Mouse (Mus musculus) stomach, embryonic 14.5 days (tissue): ENCODE measurements around the gene Frat2. TPM values are rescaled to one million over a fixed set of nuclear protein-coding genes. Genes with fewer than 3 reads are reported as not detected.
A peak's percentile ranks its signal among the peaks of the same experiment; 100 is the strongest.

Experiments
- ATAC-seq: fragments of 200-750 bp; cut with Nextera tagmentation; 2 replicates; pipeline ENCODE4 v1.8.0; 2017; ENCODE audit warnings: low read depth, moderate TSS enrichment; ENCODE audit not compliant: insufficient number of reproducible peaks, insufficient read depth, low FRiP score
- H3K27ac ChIP-seq: fragments of 300-500 bp; sonication (generic); 2 replicates; pipeline ENCODE4 v1.5.1; 2014; ENCODE audit warnings: mild to moderate bottlenecking, low read length, moderate library complexity, mixed read lengths
- H3K27me3 ChIP-seq: fragments of 300-500 bp; sonication (generic); 2 replicates; pipeline ENCODE4 v1.6.1; 2014; ENCODE audit warnings: low read length, control low read depth, mixed read lengths; ENCODE audit not compliant: control insufficient read depth, insufficient read depth
- H3K36me3 ChIP-seq: fragments of 300-500 bp; sonication (generic); 2 replicates; pipeline ENCODE4 v1.6.1; 2014; ENCODE audit warnings: mild to moderate bottlenecking, control low read depth, low read length, moderate library complexity, mixed read lengths; ENCODE audit not compliant: control insufficient read depth, insufficient read depth
- H3K4me1 ChIP-seq: fragments of 300-500 bp; sonication (generic); 2 replicates; pipeline ENCODE4 v1.6.1; 2014; ENCODE audit warnings: low read length, control low read depth, mixed read lengths; ENCODE audit not compliant: control insufficient read depth, insufficient read depth
- H3K4me2 ChIP-seq: fragments of 300-500 bp; sonication (generic); replicated peaks from 2 replicates; pipeline ENCODE4 v1.6.1; 2014; ENCODE audit warnings: low read depth, low read length, control low read depth
- H3K4me3 ChIP-seq: fragments of 300-500 bp; sonication (generic); 2 replicates; pipeline ENCODE4 v1.5.1; 2014; ENCODE audit warnings: low read depth, low read length, control low read depth
- H3K9ac ChIP-seq: fragments of 300-500 bp; sonication (generic); replicated peaks from 2 replicates; pipeline ENCODE4 v1.6.1; 2014; ENCODE audit warnings: low read depth, mild to moderate bottlenecking, control low read depth, low read length, moderate library complexity, mixed read lengths
- H3K9me3 ChIP-seq: fragments of 300-500 bp; sonication (generic); 2 replicates; pipeline ENCODE4 v1.6.1; 2016; ENCODE audit warnings: low read depth, low read length, control low read depth; ENCODE audit not compliant: control insufficient read depth
- WGBS: fragments of 180-500 bp; shearing (Covaris S2); extraction: QIAGEN DNeasy Blood & Tissue Kit; methylation state at CpG from one replicate; pipeline ENCODE4 v1.1.7; 2014; 5-methylcytosine and 5-hydroxymethylcytosine counted together
- polyA plus RNA-seq: library from polyadenylated mRNA; unstranded; fragments of >200 nt; fragmentation: Nextera tagmentation; extraction: Ambion mirVana; gene quantifications from 2 replicates; pipeline ENCODE4 v1.2.1, GENCODE M21; 2014

Gene Frat2
- polyA plus RNA-seq, 1 experiment from 2014 or later, result 3.5 TPM

DNA sequence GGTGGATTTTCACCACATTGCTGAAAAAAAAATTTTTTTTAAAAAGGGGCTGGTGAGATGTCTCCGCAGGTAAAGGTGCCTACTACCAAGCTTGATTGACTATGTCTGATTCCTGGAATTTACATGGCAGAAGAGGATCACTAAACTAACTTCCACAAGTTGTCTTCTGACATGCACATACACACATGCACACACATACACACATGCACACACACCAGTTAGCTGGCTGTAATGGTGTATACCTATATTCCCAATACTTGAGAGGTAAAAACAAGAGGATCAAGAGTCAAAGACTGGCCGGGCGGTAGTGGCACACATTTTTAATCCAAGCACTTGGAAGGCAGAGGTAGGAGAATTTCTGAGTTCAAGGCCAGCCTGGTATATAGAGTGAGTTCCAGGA is 8.2 kb downstream of the Frat2 start:
- Histone ChIP-seq H3K4me1 (no peaks in the 10 kb centered on the region), H3K36me3 (no peaks in the 10 kb centered on the region), H3K27ac (no peak overlapping the region), H3K9ac (no peak overlapping the region), H3K27me3 (no peaks in the 10 kb centered on the region), H3K9me3 (no peaks in the 10 kb centered on the region), H3K4me3 (no peak overlapping the region), H3K4me2 (no peak overlapping the region)
- WGBS, result 90% methylated on average over 3 of the region's 3 CpGs
- no peak for ATAC-seq

DNA sequence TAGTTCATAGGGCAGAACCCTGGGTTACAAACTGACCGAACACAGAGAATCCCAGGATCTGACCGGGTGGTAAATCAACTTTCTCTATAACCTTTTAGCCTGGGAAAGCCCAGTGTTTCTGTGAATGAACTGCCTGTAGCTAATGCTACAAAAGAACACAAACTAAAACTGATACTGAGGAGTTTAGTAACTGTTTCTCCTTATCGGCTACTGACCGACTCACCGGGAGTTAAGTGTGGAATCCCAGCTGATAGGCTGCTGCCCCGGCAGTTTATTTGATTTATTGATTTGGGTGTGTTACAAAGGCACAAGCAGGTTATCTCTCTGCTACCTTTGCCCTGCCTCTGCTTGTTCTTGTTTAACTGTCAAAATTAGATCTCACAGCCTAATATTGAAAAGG is 9.1 kb downstream of the Frat2 start:
- H3K27me3 ChIP-seq, result no peaks in the 10 kb centered on the region
- 0 out of 2 replicates have a peak overlapping the region, but pooled peaks have one; percentile 15 for H3K4me2 ChIP-seq
- ATAC-seq, result 0 out of 2 replicates have a peak, but pooled peaks have one; percentile 28
- H3K27ac ChIP-seq, result peak overlapping the region; percentile 61; the same call in 1 of the 2 replicates
- H3K4me1 ChIP-seq, result no peaks in the 10 kb centered on the region
- no peaks in the 10 kb centered on the region for H3K9me3 ChIP-seq
- H3K9ac ChIP-seq, result no peak overlapping the region
- H3K36me3 ChIP-seq, result no peaks in the 10 kb centered on the region
- no peak overlapping the region for H3K4me3 ChIP-seq
- WGBS, result 15% methylated on average over 6 of the region's 6 CpGs

DNA sequence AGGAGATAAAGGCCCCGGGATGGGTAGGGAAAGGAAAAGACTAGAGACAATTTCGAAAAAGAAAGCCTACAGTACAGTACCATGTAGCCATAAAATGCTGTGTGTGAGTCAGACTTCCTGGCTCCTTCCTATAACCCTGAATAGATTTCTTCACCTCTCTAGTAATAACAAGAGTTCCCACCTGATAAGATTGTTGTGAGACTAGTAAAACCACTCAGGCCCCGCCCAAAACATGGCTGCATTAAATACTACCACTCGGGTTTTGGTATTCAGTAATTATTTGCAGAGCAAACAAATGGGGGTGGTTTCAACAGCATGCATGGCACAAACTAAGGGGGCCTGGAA is 10.0 kb downstream of the Frat2 start:
- WGBS, result 50% methylated on average over 4 of the region's 4 CpGs
- H3K4me3 ChIP-seq, result no peak overlapping the region
- ATAC-seq, result 0 out of 2 replicates have a peak, but pooled peaks have one; percentile 39

GRCm38 (mm10) chr19:41837194-41837916 is 10.6 kb downstream of the Frat2 start:
- Histone ChIP-seq H3K4me2 (peak overlapping the region; percentile 1; the same call in 1 of the 2 replicates), H3K4me1 (no peaks in the 10 kb centered on the region)
- WGBS, result 44% methylated on average over 9 of the region's 9 CpGs

More for the DNA sequence above, 10.0 kb downstream of the Frat2 start:
- no peaks in the 10 kb centered on the region for H3K27me3 ChIP-seq
- H3K27ac ChIP-seq, result peak overlapping the region; percentile 74; the same call in 1 of the 2 replicates
- no peak overlapping the region for H3K9ac ChIP-seq
- no peaks in the 10 kb centered on the region for H3K4me1 ChIP-seq
- H3K36me3 ChIP-seq, result no peaks in the 10 kb centered on the region
- H3K4me2 ChIP-seq, result peak overlapping the region; percentile 1; the same call in 1 of the 2 replicates
- no peaks in the 10 kb centered on the region for H3K9me3 ChIP-seq

GRCm38 (mm10) chr19:41836719-41837118 is 11.2 kb downstream of the Frat2 start:
- Histone ChIP-seq H3K9ac (no peak overlapping the region), H3K4me3 (no peak overlapping the region), H3K4me1 (0 out of 2 replicates have a peak, but pooled peaks cover 3% of the 10 kb centered on the region), H3K9me3 (no peaks in the 10 kb centered on the region), H3K36me3 (no peaks in the 10 kb centered on the region), H3K27ac (peak overlapping the region; percentile 16; the same call in 1 of the 2 replicates), H3K27me3 (no peaks in the 10 kb centered on the region), H3K4me2 (no peak overlapping the region)
- ATAC-seq, result no peak
- WGBS, result 48% methylated on average over 3 of the region's 3 CpGs

More at GRCm38 (mm10) chr19:41837194-41837916, 10.6 kb downstream of the Frat2 start:
- H3K4me3 ChIP-seq, result no peak overlapping the region
- no peak for ATAC-seq
- H3K27ac ChIP-seq, result peak overlapping the region; percentile 74; the same call in 1 of the 2 replicates
- H3K27me3 ChIP-seq, result no peaks in the 10 kb centered on the region
- no peaks in the 10 kb centered on the region for H3K9me3 ChIP-seq
- no peak overlapping the region for H3K9ac ChIP-seq
- no peaks in the 10 kb centered on the region for H3K36me3 ChIP-seq

GRCm38 (mm10) chr19:41835816-41836215 is 12.1 kb downstream of the Frat2 start:
- whole genome bisulfite sequencing, result under 1% methylated on average over 6 of the region's 6 CpGs
- no peaks in the 10 kb centered on the region for H3K27me3 ChIP-seq
- no peak overlapping the region for H3K9ac ChIP-seq
- peak overlapping the region; percentile 10; the same call in 1 of the 2 replicates for H3K4me2 ChIP-seq
- H3K4me3 ChIP-seq, result no peak overlapping the region
- no peak overlapping the region for H3K27ac ChIP-seq
- H3K4me1 ChIP-seq, result 0 out of 2 replicates have a peak, but pooled peaks cover 5% of the 10 kb centered on the region
- no peaks in the 10 kb centered on the region for H3K9me3 ChIP-seq
- H3K36me3 ChIP-seq, result no peaks in the 10 kb centered on the region
- peak; percentile 82 for ATAC-seq

DNA sequence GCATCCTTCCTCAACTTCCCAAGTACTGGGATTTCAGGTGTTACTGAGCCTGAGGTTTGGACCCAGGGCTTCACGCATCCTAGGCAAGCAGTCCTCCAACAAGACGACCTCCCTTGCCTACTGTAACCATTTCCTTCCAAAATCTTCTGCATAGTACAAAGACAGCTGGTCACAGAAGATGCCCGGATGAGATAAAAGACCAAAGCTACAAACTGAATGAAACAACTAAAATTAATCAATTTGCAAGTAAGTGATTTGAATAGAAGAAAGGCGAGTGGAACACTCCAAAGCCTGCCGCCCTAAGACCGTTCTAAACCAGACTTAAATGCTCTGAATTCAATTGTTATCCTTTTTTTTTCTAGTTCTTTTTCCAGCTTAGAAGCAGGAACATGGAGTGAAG is 12.5 kb downstream of the Frat2 start:
- Histone ChIP-seq H3K4me1 (0 out of 2 replicates have a peak, but pooled peaks cover 5% of the 10 kb centered on the region), H3K4me2 (no peak overlapping the region; the same call in 1 of the 2 replicates), H3K27ac (no peak overlapping the region), H3K27me3 (no peaks in the 10 kb centered on the region), H3K4me3 (no peak overlapping the region), H3K36me3 (no peaks in the 10 kb centered on the region), H3K9me3 (no peaks in the 10 kb centered on the region), H3K9ac (no peak overlapping the region)
- 50% methylated on average over 6 of the region's 6 CpGs for WGBS
- no peak for ATAC-seq

- Histone ChIP-seq H3K4me2 (no peak overlapping the region), H3K9ac (no peak overlapping the region), H3K4me1 (0 out of 2 replicates have a peak, but pooled peaks cover 5% of the 10 kb centered on the region), H3K27me3 (no peaks in the 10 kb centered on the region), H3K9me3 (no peaks in the 10 kb centered on the region), H3K27ac (no peak overlapping the region), H3K36me3 (no peaks in the 10 kb centered on the region), H3K4me3 (no peak overlapping the region)
- ATAC-seq, result no peak
- 81% methylated on average over 13 of the region's 13 CpGs for WGBS
Measured at GRCm38 (mm10) chr19:41832501-41833201, 15.3 kb downstream of the Frat2 start.
